Mouse (Mus musculus) megakaryocyte, embryonic 14.5 days (primary cell): ENCODE data around the gene Prr14.

Experiments used
- FLI1 ChIP-seq: IDR thresholded peaks from 2 replicates; pipeline ENCODE4 v1.6.1; 2012; ENCODE audit warnings: low read length, inconsistent platforms, mixed read lengths
- GATA1 ChIP-seq: IDR thresholded peaks from 3 replicates; pipeline ENCODE4 v1.6.1; 2012; ENCODE audit warnings: mixed read lengths, low read length, inconsistent platforms, borderline replicate concordance

DNA sequence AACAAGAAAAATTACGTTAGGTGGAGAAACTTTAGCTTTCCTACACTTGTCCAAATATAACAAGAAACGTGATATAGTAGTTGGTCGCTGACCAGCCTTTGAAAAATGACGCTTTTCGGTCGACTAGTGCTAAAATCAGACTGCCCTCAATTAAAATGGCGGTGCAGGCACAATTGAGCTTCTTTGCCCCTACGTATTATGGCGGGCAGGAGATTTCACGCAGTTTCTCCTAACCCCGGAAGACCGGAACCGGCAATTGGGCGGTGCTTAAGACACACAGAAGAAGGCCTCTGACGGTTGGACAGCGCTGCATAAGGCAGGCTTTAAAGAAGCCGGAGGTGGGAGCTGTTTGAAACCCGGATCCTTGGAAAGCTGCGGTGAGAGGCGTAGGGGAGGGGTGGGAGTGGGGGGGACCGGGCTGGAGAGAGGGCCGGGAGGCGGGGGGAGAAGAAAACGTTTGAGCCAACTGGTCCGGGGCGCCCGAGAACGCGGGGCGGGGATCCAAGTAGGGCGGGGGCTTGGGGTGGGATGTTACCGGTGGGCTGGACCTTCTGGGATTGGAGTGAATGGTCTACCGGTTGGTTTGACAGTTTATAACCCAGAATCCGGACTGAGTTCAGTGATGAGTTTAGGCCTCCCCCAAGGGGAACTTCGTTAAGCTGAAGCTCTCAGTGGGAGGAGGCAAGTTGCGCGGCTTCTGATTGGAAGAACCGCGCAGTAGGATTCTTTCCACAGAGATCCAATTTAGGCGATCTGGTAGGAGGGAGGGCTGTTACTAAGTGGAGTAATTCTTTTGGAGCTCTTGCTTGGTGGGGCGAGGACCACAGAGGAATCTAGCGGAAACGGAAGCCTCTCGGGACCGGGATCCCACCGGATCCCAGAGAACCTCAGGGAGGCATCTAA lies 11.6 kb downstream of the Prr14 start:
- no peak for TF ChIP-seq GATA1
- TF ChIP-seq FLI1: no peak
